13 mouse cellular contexts compared by ENCODE assay signal in genomic region chr1:174536742-174537453, GRCm38 (mm10). TPM values are rescaled to one million over a fixed set of nuclear protein-coding genes. Genes with fewer than 3 reads are reported as not detected.
DNase-seq lines count a peak whose midpoint lies in the region; ATAC-seq lines count a peak whose summit lies in the region.
"Had no signal": no experiment of that assay in that cellular context is flagged by ENCODE, and none has a peak within 500 bp of the region (broad histone marks: within the 10 kb centered on the region; RNA-seq: fewer than 3 reads in every experiment).

No protein-coding gene starts in this region.

- no peaks in the 10 kb centered on the region for H3K9me3 ChIP-seq in kidney, embryonic 16.5 days (ENCODE audit: low read length)
- H3K9me3 ChIP-seq in forebrain, embryonic 10.5 days, result no peaks in the 10 kb centered on the region
- no peaks in the 10 kb centered on the region for H3K9me3 ChIP-seq in hindbrain, embryonic 14.5 days (ENCODE audit: control insufficient read depth, low read length)
- no peaks in the 10 kb centered on the region for H3K9me3 ChIP-seq in neural tube, embryonic 13.5 days
- H3K9me3 ChIP-seq: embryonic facial prominence, embryonic 12.5 days; heart, embryonic 13.5 days had no signal

- peak; percentile 49; the same call in 1 of the 2 replicates for ATAC-seq in kidney, embryonic 16.5 days (ENCODE audit: low FRiP score, low TSS enrichment)
- ATAC-seq in hindbrain, embryonic 14.5 days (ENCODE audit: low FRiP score), result peak; percentile 82
- peak; percentile 78 for ATAC-seq in neural tube, embryonic 13.5 days (ENCODE audit: low read depth)
- ATAC-seq: liver, postnatal 0 days had no signal

- WGBS in kidney, embryonic 16.5 days, result 31% methylated on average over 11 of the region's 11 CpGs
- WGBS in forebrain, embryonic 10.5 days, result 72% methylated on average over 11 of the region's 11 CpGs
- 23% methylated on average over 11 of the region's 11 CpGs for WGBS in hindbrain, embryonic 14.5 days
- 12% methylated on average over 11 of the region's 11 CpGs for WGBS in neural tube, embryonic 13.5 days

- no peak overlapping the region for H3K4me2 ChIP-seq in kidney, embryonic 16.5 days (replicated peaks; ENCODE audit: low read depth, low read length)
- H3K4me2 ChIP-seq in hindbrain, embryonic 14.5 days (replicated peaks), result 0 out of 2 replicates have a peak overlapping the region, but pooled peaks have one; percentile 1
- H3K4me2 ChIP-seq in neural tube, embryonic 13.5 days, result peak overlapping the region; percentile 30; the same call in 1 of the 2 replicates
- H3K4me2 ChIP-seq: embryonic facial prominence, embryonic 12.5 days; heart, embryonic 13.5 days had no signal

- intact Hi-C loops in heart, postnatal 10 days (cut with DNase I), result no loop called here

- H3K9ac ChIP-seq in kidney, embryonic 16.5 days (replicated peaks; ENCODE audit: low read length), result no peak overlapping the region
- no peak overlapping the region for H3K9ac ChIP-seq in hindbrain, embryonic 14.5 days
- H3K9ac ChIP-seq in neural tube, embryonic 13.5 days, result 0 out of 2 replicates have a peak overlapping the region, but pooled peaks have one; percentile 9
- H3K9ac ChIP-seq: embryonic facial prominence, embryonic 12.5 days; heart, embryonic 13.5 days; liver, postnatal 0 days had no signal

- no peaks in the 10 kb centered on the region for H3K36me3 ChIP-seq in kidney, embryonic 16.5 days (ENCODE audit: insufficient read depth, low read length)
- H3K36me3 ChIP-seq in forebrain, embryonic 10.5 days (replicated peaks), result peaks cover 19% of the 10 kb centered on the region
- H3K36me3 ChIP-seq in hindbrain, embryonic 14.5 days (replicated peaks; ENCODE audit: control insufficient read depth, insufficient read depth), result 0 out of 2 replicates have a peak, but pooled peaks cover 6% of the 10 kb centered on the region
- 0 out of 2 replicates have a peak, but pooled peaks cover 5% of the 10 kb centered on the region for H3K36me3 ChIP-seq in neural tube, embryonic 13.5 days
- H3K36me3 ChIP-seq: embryonic facial prominence, embryonic 12.5 days; heart, embryonic 13.5 days had no signal

- H3K27me3 ChIP-seq in kidney, embryonic 16.5 days (ENCODE audit: insufficient read depth, low read length), result no peaks in the 10 kb centered on the region
- H3K27me3 ChIP-seq in forebrain, embryonic 10.5 days (ENCODE audit: poor library complexity, severe bottlenecking), result no peaks in the 10 kb centered on the region
- H3K27me3 ChIP-seq in hindbrain, embryonic 14.5 days (ENCODE audit: control insufficient read depth, insufficient read depth, low read length), result no peaks in the 10 kb centered on the region
- H3K27me3 ChIP-seq in neural tube, embryonic 13.5 days, result no peaks in the 10 kb centered on the region
- H3K27me3 ChIP-seq: embryonic facial prominence, embryonic 12.5 days; heart, embryonic 13.5 days had no signal

- no peak for DNase-seq in kidney, adult 11 months
- DNase-seq in forebrain, embryonic 10.5 days (ENCODE audit: extremely low spot score, low spot score), result no peak
- DNase-seq in hindbrain, embryonic 14.5 days (ENCODE audit: low spot score), result no peak
- no peak for DNase-seq in heart, postnatal 10 days
- DNase-seq in adrenal gland, adult 18-20 months (ENCODE audit: low spot score in 2 of 2), result no peak
- no peak for DNase-seq in thymus, postnatal 10 days (ENCODE audit: low spot score in 2 of 2)
- DNase-seq: adrenal gland, postnatal 14 days; cerebellum, adult 2 months; liver, postnatal 0 days had no signal

- no peak overlapping the region for H3K27ac ChIP-seq in kidney, embryonic 16.5 days (ENCODE audit: low read length)
- 0 out of 2 replicates have a peak overlapping the region, but pooled peaks have one; percentile 2 for H3K27ac ChIP-seq in forebrain, embryonic 10.5 days
- peak overlapping the region; percentile 7 for H3K27ac ChIP-seq in hindbrain, embryonic 14.5 days
- peak overlapping the region; percentile 78 for H3K27ac ChIP-seq in neural tube, embryonic 13.5 days (replicated peaks)
- H3K27ac ChIP-seq: embryonic facial prominence, embryonic 12.5 days; heart, embryonic 13.5 days had no signal

- H3K4me1 ChIP-seq in kidney, embryonic 16.5 days (ENCODE audit: insufficient read depth, low read length), result 0 out of 2 replicates have a peak, but pooled peaks cover 3% of the 10 kb centered on the region
- peaks cover 11% of the 10 kb centered on the region for H3K4me1 ChIP-seq in forebrain, embryonic 10.5 days
- peaks cover 15% of the 10 kb centered on the region for H3K4me1 ChIP-seq in hindbrain, embryonic 14.5 days (replicated peaks; ENCODE audit: control insufficient read depth, insufficient read depth, low read length)
- H3K4me1 ChIP-seq in neural tube, embryonic 13.5 days (replicated peaks), result peaks cover 23% of the 10 kb centered on the region
- H3K4me1 ChIP-seq: embryonic facial prominence, embryonic 12.5 days; heart, embryonic 13.5 days had no signal

- no peak overlapping the region for H3K4me3 ChIP-seq in kidney, embryonic 16.5 days (ENCODE audit: low read length)
- no peak overlapping the region for H3K4me3 ChIP-seq in forebrain, embryonic 10.5 days
- H3K4me3 ChIP-seq in hindbrain, embryonic 14.5 days (replicated peaks; ENCODE audit: low read length), result no peak overlapping the region
- H3K4me3 ChIP-seq in neural tube, embryonic 13.5 days, result no peak overlapping the region
- H3K4me3 ChIP-seq: embryonic facial prominence, embryonic 12.5 days; heart, embryonic 13.5 days had no signal

RNA-seq across cellular contexts. Expression of gene Fmn2, which starts 35.3 kb away (rescaled TPM):
- polyA plus RNA-seq in kidney, embryonic 16.5 days (2015; fragmentation: Nextera tagmentation; extraction: Ambion mirVana), result 0.47 and 0.59 TPM in 2 replicates
- 3.3 and 4.1 TPM in 2 replicates for polyA plus RNA-seq in forebrain, embryonic 10.5 days (2016; fragmentation: Nextera tagmentation; extraction: Ambion mirVana)
- 8.3 and 9.6 TPM in 2 replicates for polyA plus RNA-seq in hindbrain, embryonic 14.5 days (2014; fragmentation: Nextera tagmentation; extraction: Ambion mirVana)
- polyA plus RNA-seq in neural tube, embryonic 13.5 days (2015; fragmentation: Nextera tagmentation; extraction: Ambion mirVana), result 8.1 and 8.5 TPM in 2 replicates
- total RNA-seq in heart, postnatal 10 days (2021), result under 1 TPM; 0.40 to 0.62 TPM
- 1 to 10 TPM; 5.0 to 5.9 TPM for total RNA-seq in adrenal gland, adult 18-20 months (2021)
